Comparison of ENCODE assay signal across 8 mouse cellular contexts in the genomic region with DNA sequence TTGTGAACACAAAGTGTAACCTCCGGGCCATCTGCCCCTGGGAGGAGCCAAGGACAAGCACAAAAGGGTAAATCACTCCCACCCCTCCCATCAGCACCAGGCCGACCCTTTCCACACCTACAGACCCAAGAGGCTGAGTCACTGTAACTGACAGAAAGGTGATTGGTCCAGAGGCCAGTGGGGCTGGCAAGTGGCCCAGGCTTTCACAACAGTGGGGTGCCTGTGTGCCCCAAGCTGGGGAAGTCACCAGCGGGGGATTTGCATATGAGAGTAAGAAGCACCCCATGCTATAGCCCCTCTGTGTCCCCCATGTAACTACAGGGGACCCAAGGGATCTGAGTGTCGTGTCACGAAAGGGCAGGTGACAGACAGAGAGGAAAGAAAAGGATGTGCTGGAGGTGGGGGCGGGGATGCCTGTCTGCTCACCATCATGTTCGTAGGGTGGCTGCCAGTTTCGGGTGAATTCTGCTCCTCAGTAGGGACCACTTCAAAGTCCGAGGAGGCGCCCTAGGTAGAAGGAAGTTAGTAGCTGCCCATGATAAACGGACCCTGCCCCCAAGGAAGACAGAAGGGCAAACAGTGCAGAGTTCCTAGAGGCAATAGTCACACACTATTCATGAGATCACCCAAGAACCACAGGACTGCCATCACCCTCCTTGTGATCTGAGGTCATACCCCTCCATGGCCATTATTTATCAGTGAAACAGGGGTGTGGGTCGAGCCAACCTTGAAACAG. TPM values are rescaled to one million over a fixed set of nuclear protein-coding genes. Genes with fewer than 3 reads are reported as not detected.
A peak's percentile ranks its signal among the peaks of the same experiment; 100 is the strongest.
DNase-seq lines count a peak whose midpoint lies in the region; ATAC-seq lines count a peak whose summit lies in the region.

No protein-coding gene starts in this region.

- ATAC-seq in inflammation-experienced regulatory T-cells, adult 6 months, result peak; percentile 47

- peak; percentile 44 for DNase-seq in retina, postnatal 1 day
- DNase-seq in retina, embryonic 14.5 days (ENCODE audit: low spot score), result no peak
- peak; percentile 78 for DNase-seq in R1 (ENCODE audit: low read depth, low spot score)
- peak; percentile 52 to 54 for DNase-seq in natural killer cell, adult 2 months (ENCODE audit: low spot score in 2 of 2)
- DNase-seq in layer of hippocampus, postnatal 10 days (ENCODE audit: low spot score in 2 of 2), result no peak
- DNase-seq in right cerebral cortex, postnatal 25 days, result no peak
- DNase-seq in cerebellum, adult 9-10 months, result no peak

RNA-seq across cellular contexts. Expression of a gene that starts 26.5 kb away (rescaled TPM):
- polyA plus RNA-seq in inflammation-experienced regulatory T-cells, adult 6 months (2017; shearing (Covaris generic)), result 100 to 1,000 TPM in 2 of 3 experiments, 10 to 100 TPM in 1; 64.4 to 113 (median 110) TPM
- total RNA-seq in layer of hippocampus, postnatal 10 days (2021), result 10 to 100 TPM; 29.0 to 32.2 TPM

RNA-seq across cellular contexts. Expression of a gene that starts 34.0 kb away (rescaled TPM):
- 1 to 10 TPM in 1 of 3 experiments, under 1 TPM in 2; 0.67 to 1.6 (median 0.85) TPM for polyA plus RNA-seq in inflammation-experienced regulatory T-cells, adult 6 months (2017; shearing (Covaris generic))
- 1 to 10 TPM; 7.0 to 7.1 TPM for total RNA-seq in layer of hippocampus, postnatal 10 days (2021)

Comparison
In these comparisons a context has a peak if more than half of its experiments do, and no peak if none do; other contexts are left out.
1. DNase-seq: peak in retina, postnatal 1 day (single experiment), R1 (single experiment) and natural killer cell, adult 2 months (2 of 2); none in retina, embryonic 14.5 days (single experiment), layer of hippocampus, postnatal 10 days (0 of 2), right cerebral cortex, postnatal 25 days (single experiment) and cerebellum, adult 9-10 months (single experiment).